Mouse (Mus musculus) R1 (cell line): ENCODE measurements around the gene Pla1a.
A peak's percentile ranks its signal among the peaks of the same experiment; 100 is the strongest.

ENCODE experiments used
- DNase-seq: peaks from one replicate; pipeline ENCODE4 v3.0.0-alpha.2; 2018; ENCODE audit warnings: low read depth, low spot score

The Pla1a gene

GRCm38 (mm10) chr16:38434295-38434795, 1.4 kb upstream of the Pla1a start:
- peak; percentile 68 for DNase-seq

- no peak for DNase-seq
Observed at GRCm38 (mm10) chr16:38433514-38433913, 569 bp upstream of the Pla1a start.

- DNase-seq: peak; percentile 83
Observed at GRCm38 (mm10) chr16:38431446-38432185, 1.3 kb downstream of the Pla1a start.

GRCm38 (mm10) chr16:38425799-38426198, 7.1 kb downstream of the Pla1a start:
- no peak for DNase-seq

- DNase-seq: no peak
Observed at GRCm38 (mm10) chr16:38425374-38425773, 7.6 kb downstream of the Pla1a start.

- no peak for DNase-seq
Observed at GRCm38 (mm10) chr16:38414953-38415352, 18.0 kb downstream of the Pla1a start.

- DNase-seq: no peak
Observed at GRCm38 (mm10) chr16:38408416-38408815, 24.5 kb downstream of the Pla1a start.

- DNase-seq: peak; percentile 89
Observed at GRCm38 (mm10) chr16:38407584-38407983, 25.4 kb downstream of the Pla1a start.

- DNase-seq: peak; percentile 78
Observed at GRCm38 (mm10) chr16:38406708-38407107, 26.2 kb downstream of the Pla1a start.

- DNase-seq: no peak
Observed at GRCm38 (mm10) chr16:38406293-38406692, 26.7 kb downstream of the Pla1a start.

GRCm38 (mm10) chr16:38403639-38404038, 29.3 kb downstream of the Pla1a start:
- DNase-seq: no peak

GRCm38 (mm10) chr16:38401468-38401867, 31.5 kb downstream of the Pla1a start:
- peak; percentile 19 for DNase-seq

- DNase-seq: no peak
Observed at GRCm38 (mm10) chr16:38400311-38400960, 32.5 kb downstream of the Pla1a start.

- peak; percentile 44 for DNase-seq
Observed at GRCm38 (mm10) chr16:38399531-38400231, 33.3 kb downstream of the Pla1a start.

- no peak for DNase-seq
Observed at GRCm38 (mm10) chr16:38399076-38399475, 33.9 kb downstream of the Pla1a start.

GRCm38 (mm10) chr16:38398266-38398665, 34.7 kb downstream of the Pla1a start:
- no peak for DNase-seq

GRCm38 (mm10) chr16:38396155-38396554, 36.8 kb downstream of the Pla1a start:
- no peak for DNase-seq

GRCm38 (mm10) chr16:38395060-38395730, 37.8 kb downstream of the Pla1a start:
- no peak for DNase-seq

- no peak for DNase-seq
Observed at GRCm38 (mm10) chr16:38394191-38394618, 38.7 kb downstream of the Pla1a start.

- peak; percentile 43 for DNase-seq
Observed at GRCm38 (mm10) chr16:38392126-38392894, 40.6 kb downstream of the Pla1a start.

GRCm38 (mm10) chr16:38390322-38390721, 42.6 kb downstream of the Pla1a start:
- no peak for DNase-seq
